ENCODE assay signal across 7 mouse cellular contexts in the genomic region with DNA sequence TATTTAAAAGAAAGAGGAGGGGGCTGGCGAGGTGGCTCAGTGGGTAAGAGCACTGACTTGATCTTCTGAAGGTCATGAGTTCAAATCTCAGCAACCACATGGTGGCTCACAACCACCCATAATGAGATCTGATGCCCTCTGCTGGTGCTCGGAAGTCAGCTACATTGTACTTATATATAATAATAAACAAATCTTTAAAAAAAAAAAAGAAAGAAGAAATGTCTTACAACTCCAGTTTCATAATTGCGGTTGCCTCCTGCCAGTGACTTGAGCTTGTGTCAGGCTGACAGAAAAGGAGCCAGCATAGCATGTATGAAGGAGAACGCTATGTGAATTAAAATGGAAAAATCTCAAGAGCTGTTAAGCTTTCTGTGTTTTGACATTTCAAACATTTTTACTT. TPM values are rescaled to one million over a fixed set of nuclear protein-coding genes. Genes with fewer than 3 reads are reported as not detected.
DNase-seq lines count a peak whose midpoint lies in the region; ATAC-seq and TF ChIP-seq lines count a peak whose summit lies in the region.
"Not testable (repeated sequence)": the region's sequence is repeated elsewhere in the genome, so short reads cannot be mapped to it uniquely, and the experiment has no call there.

No protein-coding gene starts in this region.

- H3K4me1 ChIP-seq in hindbrain, postnatal 0 days (ENCODE audit: insufficient read depth, low read length); lung, embryonic 14.5 days (ENCODE audit: insufficient read depth); midbrain, postnatal 0 days (ENCODE audit: insufficient read depth, low read length): not testable (repeated sequence)

- ATAC-seq in hindbrain, postnatal 0 days; lung, embryonic 14.5 days (ENCODE audit: insufficient read depth); midbrain, postnatal 0 days (ENCODE audit: low FRiP score): not testable (repeated sequence)

- peak; percentile 15 for DNase-seq in CD4-positive helper T cell, adult 2 months (ENCODE audit: low read depth, low spot score)
- peak; percentile 17 for DNase-seq in NIH3T3 (ENCODE audit: low read depth)
- peak; percentile 28 for DNase-seq in brain, adult 2 months (ENCODE audit: low read depth, low spot score)
- DNase-seq in hindbrain, postnatal 0 days (ENCODE audit: low spot score): peak; percentile 14
- peak; percentile 11 for DNase-seq in lung, embryonic 14.5 days
- DNase-seq in midbrain, postnatal 0 days (ENCODE audit: low spot score): not testable (repeated sequence)
- DNase-seq in thymus, postnatal 0 days (ENCODE audit: low spot score): peak; percentile 8

- not testable (repeated sequence) for H3K4me2 ChIP-seq in hindbrain, postnatal 0 days (ENCODE audit: low read depth, low read length); lung, embryonic 14.5 days; midbrain, postnatal 0 days (ENCODE audit: low read depth, low read length, poor library complexity, severe bottlenecking)

- H3K27me3 ChIP-seq in hindbrain, postnatal 0 days (ENCODE audit: insufficient read depth, low read length); lung, embryonic 14.5 days (ENCODE audit: insufficient read depth, low read length); midbrain, postnatal 0 days (ENCODE audit: insufficient read depth, low read length): not testable (repeated sequence)

- WGBS in hindbrain, postnatal 0 days: 87% methylated on average over 3 of the region's 4 CpGs
- 87% methylated on average over 3 of the region's 4 CpGs for WGBS in lung, embryonic 14.5 days
- WGBS in midbrain, postnatal 0 days: 90% methylated on average over 3 of the region's 4 CpGs

- TF ChIP-seq CTCF in hindbrain, postnatal 0 days (IDR thresholded peaks at IDR 0.05; ENCODE audit: low read depth): peak; percentile 17; the same call in 1 of the 2 replicates
- TF ChIP-seq CTCF in lung, embryonic 14.5 days (IDR thresholded peaks at IDR 0.05; ENCODE audit: low read depth): not testable (repeated sequence)
- TF ChIP-seq CTCF in midbrain, postnatal 0 days (IDR thresholded peaks at IDR 0.05): peak; percentile 41; the same call in 1 of the 2 replicates

- H3K27ac ChIP-seq in hindbrain, postnatal 0 days; lung, embryonic 14.5 days (ENCODE audit: low read depth); midbrain, postnatal 0 days (ENCODE audit: low read depth, low read length): not testable (repeated sequence)

- not testable (repeated sequence) for H3K4me3 ChIP-seq in hindbrain, postnatal 0 days (ENCODE audit: low read length); lung, embryonic 14.5 days (ENCODE audit: low read depth, low read length); midbrain, postnatal 0 days (ENCODE audit: low read depth, low read length)

- H3K36me3 ChIP-seq in hindbrain, postnatal 0 days (ENCODE audit: insufficient read depth, low read length); lung, embryonic 14.5 days (ENCODE audit: insufficient read depth); midbrain, postnatal 0 days (ENCODE audit: insufficient read depth, low read length): not testable (repeated sequence)

- H3K9ac ChIP-seq in hindbrain, postnatal 0 days (replicated peaks; ENCODE audit: low read length); lung, embryonic 14.5 days; midbrain, postnatal 0 days (replicated peaks; ENCODE audit: low read length, poor library complexity, severe bottlenecking): not testable (repeated sequence)

- H3K9me3 ChIP-seq in hindbrain, postnatal 0 days (ENCODE audit: low read length); lung, embryonic 14.5 days (ENCODE audit: low read depth, low read length); midbrain, postnatal 0 days (ENCODE audit: low read length): not testable (repeated sequence)

RNA-seq across cellular contexts. Expression of a gene that starts 2.5 kb away (rescaled TPM):
- 392 and 457 TPM in 2 replicates for total RNA-seq in hindbrain, postnatal 0 days (2014; rRNA removed)
- 1,203 and 1,233 TPM in 2 replicates for polyA plus RNA-seq in hindbrain, postnatal 0 days (2015; fragmentation: Nextera tagmentation; extraction: Ambion mirVana)
- polyA plus RNA-seq in lung, embryonic 14.5 days (2014; fragmentation: Nextera tagmentation; extraction: Ambion mirVana): 579 and 584 TPM in 2 replicates
- total RNA-seq in midbrain, postnatal 0 days (2014; rRNA removed): 443 and 625 TPM in 2 replicates
- 1,251 and 1,314 TPM in 2 replicates for polyA plus RNA-seq in midbrain, postnatal 0 days (2015; fragmentation: Nextera tagmentation; extraction: Ambion mirVana)
- 921 and 944 TPM in 2 replicates for polyA plus RNA-seq in thymus, postnatal 0 days (2015; fragmentation: Nextera tagmentation; extraction: Ambion mirVana)
